Mouse (Mus musculus): Measurements from ENCODE around the gene Inpp5k.
"Not testable (repeated sequence)": the region's sequence is repeated elsewhere in the genome, so short reads cannot be mapped to it uniquely, and the experiment has no call there.

Inpp5k gene

GRCm38 (mm10) chr11:75630645-75631229, at the start of gene Inpp5k:
TSS of gene Inpp5k (plus strand) at chr11:75630988.
- DNase-seq (ENCODE audit: low read depth, low spot score): peak; percentile 98

GRCm38 (mm10) chr11:75581495-75582149, 49.2 kb upstream of the Inpp5k start:
- DNase-seq (ENCODE audit: low read depth, low spot score): peak; percentile 70

- no peak for DNase-seq (ENCODE audit: low read depth, low spot score)
Observed at GRCm38 (mm10) chr11:75583521-75583920, 47.3 kb upstream of the Inpp5k start.

GRCm38 (mm10) chr11:75585061-75585460, 45.7 kb upstream of the Inpp5k start:
- no peak for DNase-seq (ENCODE audit: low read depth, low spot score)

- no peak for DNase-seq (ENCODE audit: low read depth, low spot score)
Observed at GRCm38 (mm10) chr11:75585978-75586377, 44.8 kb upstream of the Inpp5k start.

- no peak for DNase-seq (ENCODE audit: low read depth, low spot score)
Observed at GRCm38 (mm10) chr11:75586963-75587362, 43.8 kb upstream of the Inpp5k start.

GRCm38 (mm10) chr11:75587493-75588284, 43.1 kb upstream of the Inpp5k start, which contains the start of gene Pitpna:
TSS of gene Pitpna (plus strand) at chr11:75588097.
- peak; percentile 91 for DNase-seq (ENCODE audit: low read depth, low spot score)

GRCm38 (mm10) chr11:75588285-75588941, 42.4 kb upstream of the Inpp5k start:
- peak; percentile 46 for DNase-seq (ENCODE audit: low read depth, low spot score)

GRCm38 (mm10) chr11:75592612-75593011, 38.2 kb upstream of the Inpp5k start:
- no peak for DNase-seq (ENCODE audit: low read depth, low spot score)

- DNase-seq (ENCODE audit: low read depth, low spot score): no peak
Observed at GRCm38 (mm10) chr11:75594431-75594830, 36.4 kb upstream of the Inpp5k start.

- no peak for DNase-seq (ENCODE audit: low read depth, low spot score)
Observed at GRCm38 (mm10) chr11:75595404-75595803, 35.4 kb upstream of the Inpp5k start.

GRCm38 (mm10) chr11:75595816-75596215, 35.0 kb upstream of the Inpp5k start:
- DNase-seq (ENCODE audit: low read depth, low spot score): no peak

- no peak for DNase-seq (ENCODE audit: low read depth, low spot score)
Observed at GRCm38 (mm10) chr11:75596726-75597255, 34.0 kb upstream of the Inpp5k start.

- no peak for DNase-seq (ENCODE audit: low read depth, low spot score)
Observed at GRCm38 (mm10) chr11:75598004-75598403, 32.8 kb upstream of the Inpp5k start.

GRCm38 (mm10) chr11:75599802-75600201, 31.0 kb upstream of the Inpp5k start:
- DNase-seq (ENCODE audit: low read depth, low spot score): not testable (repeated sequence)

- DNase-seq (ENCODE audit: low read depth, low spot score): no peak
Observed at GRCm38 (mm10) chr11:75604826-75605225, 26.0 kb upstream of the Inpp5k start.

GRCm38 (mm10) chr11:75605318-75605717, 25.5 kb upstream of the Inpp5k start:
- peak; percentile 91 for DNase-seq (ENCODE audit: low read depth, low spot score)

GRCm38 (mm10) chr11:75608776-75609175, 22.0 kb upstream of the Inpp5k start:
- DNase-seq (ENCODE audit: low read depth, low spot score): no peak

GRCm38 (mm10) chr11:75610021-75610420, 20.8 kb upstream of the Inpp5k start:
- DNase-seq (ENCODE audit: low read depth, low spot score): peak; percentile 80

GRCm38 (mm10) chr11:75614769-75615168, 16.0 kb upstream of the Inpp5k start:
- DNase-seq (ENCODE audit: low read depth, low spot score): no peak

GRCm38 (mm10) chr11:75615556-75615955, 15.2 kb upstream of the Inpp5k start:
- no peak for DNase-seq (ENCODE audit: low read depth, low spot score)

- DNase-seq (ENCODE audit: low read depth, low spot score): peak; percentile 71
Observed at GRCm38 (mm10) chr11:75619133-75619532, 11.7 kb upstream of the Inpp5k start.

Data from R1 (cell line).